Mouse (Mus musculus): Measurements from ENCODE around the gene Olfr424. TPM values are rescaled to one million over a fixed set of nuclear protein-coding genes. Genes with fewer than 3 reads are reported as not detected.

Gene Olfr424
- not detected in 2 replicates for polyA plus RNA-seq (2014; fragmentation: Nextera tagmentation; extraction: Ambion mirVana)

- Histone ChIP-seq H3K36me3 (ENCODE audit: control insufficient read depth, insufficient read depth, low read length) (no peaks in the 10 kb centered on the region), H3K27me3 (ENCODE audit: control insufficient read depth, insufficient read depth, low read length) (no peaks in the 10 kb centered on the region), H3K4me3 (ENCODE audit: low read depth, low read length) (no peak within 1 kb of the TSS), H3K9me3 (ENCODE audit: control insufficient read depth, low read length) (no peaks in the 10 kb centered on the region), H3K4me2 (ENCODE audit: low read depth, low read length) (no peak within 1 kb of the TSS), H3K27ac (ENCODE audit: low read depth, low read length) (no peak within 1 kb of the TSS), H3K9ac (replicated peaks; ENCODE audit: low read depth, low read length) (no peak within 1 kb of the TSS), H3K4me1 (ENCODE audit: control insufficient read depth, insufficient read depth, low read length) (no peaks in the 10 kb centered on the region)
- WGBS: 91% methylated on average over 3 of the region's 3 CpGs
- no peak for ATAC-seq (ENCODE audit: low read depth)
These were observed at the start of gene Olfr424 for GRCm38 (mm10) chr1:174131217-174131616. TSS of gene Olfr424 (plus strand) at chr1:174131517.

- H3K9me3 ChIP-seq (ENCODE audit: control insufficient read depth, low read length): no peaks in the 10 kb centered on the region
- no peak for ATAC-seq (ENCODE audit: low read depth)
These were observed 47.3 kb upstream of the Olfr424 start, which contains the start of gene Olfr429 for GRCm38 (mm10) chr1:174084031-174084430. TSS of gene Olfr429 (plus strand) at chr1:174084331.

GRCm38 (mm10) chr1:174096591-174096990 lies 34.7 kb upstream of the Olfr424 start, which contains the start of gene Olfr427:
TSS of gene Olfr427 (plus strand) at chr1:174096891.
- Histone ChIP-seq H3K36me3 (ENCODE audit: control insufficient read depth, insufficient read depth, low read length) (no peaks in the 10 kb centered on the region), H3K4me3 (ENCODE audit: low read depth, low read length) (no peak within 1 kb of the TSS), H3K27me3 (ENCODE audit: control insufficient read depth, insufficient read depth, low read length) (no peaks in the 10 kb centered on the region), H3K4me2 (ENCODE audit: low read depth, low read length) (no peak within 1 kb of the TSS), H3K27ac (ENCODE audit: low read depth, low read length) (no peak within 1 kb of the TSS), H3K9me3 (ENCODE audit: control insufficient read depth, low read length) (no peaks in the 10 kb centered on the region), H3K9ac (replicated peaks; ENCODE audit: low read depth, low read length) (no peak within 1 kb of the TSS), H3K4me1 (ENCODE audit: control insufficient read depth, insufficient read depth, low read length) (no peaks in the 10 kb centered on the region)
- 95% methylated on average over 1 of the region's 1 CpGs for WGBS
- no peak for ATAC-seq (ENCODE audit: low read depth)

More at GRCm38 (mm10) chr1:174084031-174084430, 47.3 kb upstream of the Olfr424 start, which contains the start of gene Olfr429:
- WGBS: 95% methylated on average over 2 of the region's 2 CpGs
- Histone ChIP-seq H3K4me2 (ENCODE audit: low read depth, low read length) (no peak within 1 kb of the TSS), H3K27me3 (ENCODE audit: control insufficient read depth, insufficient read depth, low read length) (no peaks in the 10 kb centered on the region), H3K4me1 (ENCODE audit: control insufficient read depth, insufficient read depth, low read length) (no peaks in the 10 kb centered on the region), H3K9ac (replicated peaks; ENCODE audit: low read depth, low read length) (no peak within 1 kb of the TSS), H3K27ac (ENCODE audit: low read depth, low read length) (no peak within 1 kb of the TSS), H3K4me3 (ENCODE audit: low read depth, low read length) (no peak within 1 kb of the TSS), H3K36me3 (ENCODE audit: control insufficient read depth, insufficient read depth, low read length) (no peaks in the 10 kb centered on the region)

- H3K4me2 ChIP-seq (ENCODE audit: low read depth, low read length): no peak overlapping the region
- H3K9me3 ChIP-seq (ENCODE audit: control insufficient read depth, low read length): no peaks in the 10 kb centered on the region
- 61% methylated on average over 2 of the region's 2 CpGs for WGBS
- H3K4me3 ChIP-seq (ENCODE audit: low read depth, low read length): no peak overlapping the region
- no peaks in the 10 kb centered on the region for H3K36me3 ChIP-seq (ENCODE audit: control insufficient read depth, insufficient read depth, low read length)
- no peak for ATAC-seq (ENCODE audit: low read depth)
- no peaks in the 10 kb centered on the region for H3K4me1 ChIP-seq (ENCODE audit: control insufficient read depth, insufficient read depth, low read length)
- no peak overlapping the region for H3K27ac ChIP-seq (ENCODE audit: low read depth, low read length)
- H3K27me3 ChIP-seq (ENCODE audit: control insufficient read depth, insufficient read depth, low read length): no peaks in the 10 kb centered on the region
- H3K9ac ChIP-seq (replicated peaks; ENCODE audit: low read depth, low read length): no peak overlapping the region
These were observed 27.6 kb upstream of the Olfr424 start for GRCm38 (mm10) chr1:174103735-174104134.

- H3K27me3 ChIP-seq (ENCODE audit: control insufficient read depth, insufficient read depth, low read length): no peaks in the 10 kb centered on the region
- no peak within 1 kb of the TSS for H3K4me3 ChIP-seq (ENCODE audit: low read depth, low read length)
- no peaks in the 10 kb centered on the region for H3K9me3 ChIP-seq (ENCODE audit: control insufficient read depth, low read length)
- H3K36me3 ChIP-seq (ENCODE audit: control insufficient read depth, insufficient read depth, low read length): no peaks in the 10 kb centered on the region
- H3K27ac ChIP-seq (ENCODE audit: low read depth, low read length): no peak within 1 kb of the TSS
- 58% methylated on average over 2 of the region's 2 CpGs for WGBS
- no peak within 1 kb of the TSS for H3K4me2 ChIP-seq (ENCODE audit: low read depth, low read length)
- no peaks in the 10 kb centered on the region for H3K4me1 ChIP-seq (ENCODE audit: control insufficient read depth, insufficient read depth, low read length)
- no peak within 1 kb of the TSS for H3K9ac ChIP-seq (replicated peaks; ENCODE audit: low read depth, low read length)
- no peak for ATAC-seq (ENCODE audit: low read depth)
These were observed 10.3 kb upstream of the Olfr424 start, which contains the start of gene Olfr231 for GRCm38 (mm10) chr1:174121062-174121461. TSS of gene Olfr231 (minus strand) at chr1:174121162.

GRCm38 (mm10) chr1:174131999-174132398 lies 682 bp downstream of the Olfr424 start:
- Histone ChIP-seq H3K4me2 (ENCODE audit: low read depth, low read length) (no peak overlapping the region), H3K4me3 (ENCODE audit: low read depth, low read length) (no peak overlapping the region), H3K27me3 (ENCODE audit: control insufficient read depth, insufficient read depth, low read length) (no peaks in the 10 kb centered on the region), H3K4me1 (ENCODE audit: control insufficient read depth, insufficient read depth, low read length) (no peaks in the 10 kb centered on the region), H3K9me3 (ENCODE audit: control insufficient read depth, low read length) (no peaks in the 10 kb centered on the region), H3K36me3 (ENCODE audit: control insufficient read depth, insufficient read depth, low read length) (no peaks in the 10 kb centered on the region), H3K27ac (ENCODE audit: low read depth, low read length) (no peak overlapping the region), H3K9ac (replicated peaks; ENCODE audit: low read depth, low read length) (no peak overlapping the region)
- ATAC-seq (ENCODE audit: low read depth): no peak
- 76% methylated on average over 3 of the region's 3 CpGs for whole genome bisulfite sequencing

- Histone ChIP-seq H3K4me2 (ENCODE audit: low read depth, low read length) (no peak overlapping the region), H3K4me3 (ENCODE audit: low read depth, low read length) (no peak overlapping the region), H3K27me3 (ENCODE audit: control insufficient read depth, insufficient read depth, low read length) (no peaks in the 10 kb centered on the region), H3K9ac (replicated peaks; ENCODE audit: low read depth, low read length) (no peak overlapping the region), H3K27ac (ENCODE audit: low read depth, low read length) (no peak overlapping the region), H3K4me1 (ENCODE audit: control insufficient read depth, insufficient read depth, low read length) (no peaks in the 10 kb centered on the region), H3K36me3 (ENCODE audit: control insufficient read depth, insufficient read depth, low read length) (no peaks in the 10 kb centered on the region), H3K9me3 (ENCODE audit: control insufficient read depth, low read length) (no peaks in the 10 kb centered on the region)
- WGBS: 78% methylated on average over 2 of the region's 2 CpGs
- ATAC-seq (ENCODE audit: low read depth): no peak
These were observed 10.1 kb downstream of the Olfr424 start for GRCm38 (mm10) chr1:174141384-174141783.

- Histone ChIP-seq H3K27ac (ENCODE audit: low read depth, low read length) (no peak overlapping the region), H3K4me3 (ENCODE audit: low read depth, low read length) (no peak overlapping the region), H3K4me1 (ENCODE audit: control insufficient read depth, insufficient read depth, low read length) (no peaks in the 10 kb centered on the region), H3K4me2 (ENCODE audit: low read depth, low read length) (no peak overlapping the region), H3K36me3 (ENCODE audit: control insufficient read depth, insufficient read depth, low read length) (no peaks in the 10 kb centered on the region), H3K9ac (replicated peaks; ENCODE audit: low read depth, low read length) (no peak overlapping the region), H3K9me3 (ENCODE audit: control insufficient read depth, low read length) (no peaks in the 10 kb centered on the region), H3K27me3 (ENCODE audit: control insufficient read depth, insufficient read depth, low read length) (no peaks in the 10 kb centered on the region)
- no peak for ATAC-seq (ENCODE audit: low read depth)
- 68% methylated on average over 1 of the region's 1 CpGs for WGBS
These were observed 15.4 kb downstream of the Olfr424 start for GRCm38 (mm10) chr1:174146696-174147095.

- H3K27ac ChIP-seq (ENCODE audit: low read depth, low read length): no peak overlapping the region
- ATAC-seq (ENCODE audit: low read depth): no peak
- no peak overlapping the region for H3K4me3 ChIP-seq (ENCODE audit: low read depth, low read length)
- no peak overlapping the region for H3K4me2 ChIP-seq (ENCODE audit: low read depth, low read length)
- no peaks in the 10 kb centered on the region for H3K36me3 ChIP-seq (ENCODE audit: control insufficient read depth, insufficient read depth, low read length)
- H3K4me1 ChIP-seq (ENCODE audit: control insufficient read depth, insufficient read depth, low read length): no peaks in the 10 kb centered on the region
- no peaks in the 10 kb centered on the region for H3K9me3 ChIP-seq (ENCODE audit: control insufficient read depth, low read length)
- H3K27me3 ChIP-seq (ENCODE audit: control insufficient read depth, insufficient read depth, low read length): no peaks in the 10 kb centered on the region
- 90% methylated on average over 2 of the region's 2 CpGs for WGBS
- no peak overlapping the region for H3K9ac ChIP-seq (replicated peaks; ENCODE audit: low read depth, low read length)
These were observed 18.0 kb downstream of the Olfr424 start for GRCm38 (mm10) chr1:174149289-174149688.

Measured in neural tube, embryonic 14.5 days (tissue).